Mouse (Mus musculus) CH12.LX (cell line): ENCODE measurements around the gene Pcnx.

ENCODE experiments used
- CHD1 ChIP-seq: IDR thresholded peaks from 2 replicates; pipeline ENCODE4 v1.6.1; 2012; ENCODE audit warnings: low read depth, low read length, improper control_type of control experiment, inconsistent platforms
- CTCF ChIP-seq, 2 experiments: IDR thresholded peaks in 1 of 2; conservative IDR thresholded peaks in 1 of 2; 2 replicates each; pipeline ENCODE4 v1.5.1; 2011 to 2012; ENCODE audit warnings: low read depth in 2 of 2, low read length in 2 of 2, improper control_type of control experiment in 1 of 2, inconsistent platforms in 1 of 2, mild to moderate bottlenecking in 1 of 2, moderate library complexity in 1 of 2

- no peak for TF ChIP-seq CHD1
- no peak for TF ChIP-seq CTCF (conservative IDR thresholded peaks at IDR 0.05 in 1 of 2, IDR thresholded peaks at IDR 0.05 in 1 of 2; ENCODE audit: low read depth in 2 of 2, low read length in 2 of 2)
Observed at GRCm38 (mm10) chr12:81949026-81949425, 89.2 kb downstream of the Pcnx start.
